Mouse (Mus musculus): ENCODE measurements at regions not wholly inside any gene's neighbourhood (a gene's known extent, or its start where the extent isn't known, plus 50 kb on each side); places are given as distances from the start of the nearest gene placed in this dataset.
"Not testable (repeated sequence)": the region's sequence is repeated elsewhere in the genome, so short reads cannot be mapped to it uniquely, and the experiment has no call there.

- no peak for DNase-seq
Observed at GRCm38 (mm10) chr14:90062855-90063254, 1591.7 kb upstream of the Pcdh20 start.

- DNase-seq = peak; percentile 3 to 6
Observed at GRCm38 (mm10) chr14:90049806-90050205, 1578.6 kb upstream of the Pcdh20 start.

GRCm38 (mm10) chr14:90048820-90049219 is 1577.6 kb upstream of the Pcdh20 start:
- not testable (repeated sequence) for DNase-seq

All from cerebellum, postnatal 14 days (tissue).